Mouse (Mus musculus): ENCODE measurements around the gene Gm49318. TPM values are rescaled to one million over a fixed set of nuclear protein-coding genes. Genes with fewer than 3 reads are reported as not detected.
A peak's percentile ranks its signal among the peaks of the same experiment; 100 is the strongest.

Gm49318 gene
- polyA plus RNA-seq, 1 experiment, result not detected

DNA sequence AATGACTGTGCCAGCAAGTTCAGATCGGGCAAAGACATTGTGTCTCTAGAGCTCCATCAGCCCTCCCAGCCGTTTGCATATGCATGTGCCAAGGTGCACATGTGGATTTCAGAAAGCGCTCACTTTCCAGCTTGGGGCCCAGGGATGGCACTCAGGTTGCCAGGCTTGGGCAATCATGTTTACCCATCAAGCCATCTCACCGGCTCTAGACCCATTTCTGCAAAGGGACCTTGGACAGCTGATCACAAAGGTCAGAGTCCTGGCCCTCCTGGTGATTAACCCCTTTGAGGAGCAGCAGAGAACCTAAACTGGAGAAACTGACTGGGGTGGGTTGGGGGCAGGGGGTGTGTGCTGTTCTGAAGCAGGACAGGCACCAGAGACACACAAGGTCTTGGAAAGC lies 78.8 kb downstream of the Gm49318 start:
- H3K79me2 ChIP-seq (ENCODE audit: control insufficient read depth, insufficient read depth), result no peaks in the 10 kb centered on the region
- no peaks in the 10 kb centered on the region for H3K36me3 ChIP-seq (ENCODE audit: control insufficient read depth, insufficient read depth)
- H3K4me3 ChIP-seq, result no peak overlapping the region
- H3ac ChIP-seq (ENCODE audit: control insufficient read depth, insufficient read length), result no peak overlapping the region
- peaks cover 4% of the 10 kb centered on the region for H3K27me3 ChIP-seq (ENCODE audit: control insufficient read depth, insufficient read depth, insufficient read length)
- no peak for TF ChIP-seq TCF3 (IDR thresholded peaks at IDR 0.05; ENCODE audit: insufficient read length, low read depth)
- no peak for TF ChIP-seq REST (IDR thresholded peaks at IDR 0.05; ENCODE audit: insufficient read depth, insufficient read length)
- no peak for TF ChIP-seq POLR2AphosphoS2 (IDR thresholded peaks at IDR 0.05; ENCODE audit: insufficient read length, low read depth)
- no peak for TF ChIP-seq POLR2A (IDR thresholded peaks at IDR 0.05; ENCODE audit: insufficient read length, low read depth)
- TF ChIP-seq SRF (IDR thresholded peaks at IDR 0.05; ENCODE audit: control insufficient read depth, insufficient read length, low read depth), result no peak
- no peak for TF ChIP-seq TCF12 (IDR thresholded peaks at IDR 0.05; ENCODE audit: insufficient read depth, poor library complexity, severe bottlenecking)
- no peak for TF ChIP-seq CEBPB (IDR thresholded peaks at IDR 0.05; ENCODE audit: insufficient read depth, poor library complexity, severe bottlenecking)
- TF ChIP-seq USF1 (IDR thresholded peaks at IDR 0.05; ENCODE audit: low read depth), result no peak
- TF ChIP-seq MAX (IDR thresholded peaks at IDR 0.05; ENCODE audit: low read depth), result no peak
- no peak for TF ChIP-seq MYOD1 (IDR thresholded peaks at IDR 0.05; ENCODE audit: control insufficient read depth in 1 of 3, insufficient read length in 2 of 3, low read depth in 2 of 3)
- no peak for TF ChIP-seq MYOG (IDR thresholded peaks at IDR 0.05; ENCODE audit: control insufficient read depth in 1 of 3, insufficient read depth in 1 of 3, insufficient read length in 2 of 3, low read depth in 2 of 3)
- no peak for TF ChIP-seq E2F4 (IDR thresholded peaks at IDR 0.05; ENCODE audit: insufficient read depth)
- H3K4me2 ChIP-seq (ENCODE audit: low read depth), result no peak overlapping the region

DNA sequence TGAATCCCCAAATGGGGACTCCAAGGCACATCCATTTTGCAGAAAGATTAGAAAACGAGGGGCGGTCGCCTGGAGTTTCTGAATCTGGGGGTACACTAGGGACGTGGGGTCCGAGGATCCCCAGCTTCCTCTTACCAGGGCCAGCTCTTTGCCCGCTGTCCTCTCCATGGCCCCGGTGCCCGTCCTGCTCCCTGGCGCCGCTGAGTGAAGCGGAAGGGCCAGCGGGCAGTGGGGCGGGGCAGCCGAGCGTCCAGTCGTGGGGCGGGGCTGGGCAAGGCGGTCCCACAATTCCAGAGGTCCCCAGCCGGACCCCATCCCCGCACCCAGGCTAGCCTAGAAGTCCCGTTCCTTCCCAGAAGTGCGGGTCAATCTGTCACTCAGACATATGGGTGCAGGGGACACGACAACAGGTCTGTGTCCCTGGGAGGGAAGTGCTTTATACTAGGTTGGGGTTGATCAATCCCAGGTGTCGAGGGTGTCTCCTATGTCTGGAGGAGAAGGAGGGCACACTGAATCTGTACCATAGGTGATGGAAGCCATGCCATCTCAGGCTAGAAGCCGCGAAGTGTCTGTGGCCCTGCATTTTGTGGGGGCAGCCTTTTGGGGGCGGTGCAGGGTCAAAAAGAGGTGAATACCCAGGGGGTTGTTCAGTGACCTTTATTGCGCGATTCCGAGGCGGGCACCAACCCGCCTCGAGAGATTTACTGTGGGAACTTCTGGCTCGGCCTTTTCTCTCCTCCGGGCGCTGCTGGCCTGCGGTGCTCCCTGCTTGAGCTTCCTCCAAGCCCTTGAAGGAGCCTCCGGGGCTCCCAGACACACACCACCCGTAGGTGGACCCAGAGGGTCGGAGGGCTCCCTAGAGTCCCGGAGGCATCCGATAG lies 81.6 kb downstream of the Gm49318 start, which contains the start of gene Rgl3:
TSS of gene Rgl3 (minus strand) at position 217 of the 881 bp plus-strand sequence.
- peak within 1 kb of the TSS; percentile 82 for H3K4me2 ChIP-seq (ENCODE audit: low read depth)
- no peaks in the 10 kb centered on the region for H3K79me2 ChIP-seq (ENCODE audit: control insufficient read depth, insufficient read depth)
- no peak for TF ChIP-seq REST (IDR thresholded peaks at IDR 0.05; ENCODE audit: insufficient read depth, insufficient read length)
- no peak for TF ChIP-seq MYOG (IDR thresholded peaks at IDR 0.05; ENCODE audit: control insufficient read depth in 1 of 3, insufficient read depth in 1 of 3, insufficient read length in 2 of 3, low read depth in 2 of 3)
- peak; percentile 78 for TF ChIP-seq POLR2A (IDR thresholded peaks at IDR 0.05; ENCODE audit: insufficient read length, low read depth)
- TF ChIP-seq USF1 (IDR thresholded peaks at IDR 0.05; ENCODE audit: low read depth), result no peak
- TF ChIP-seq MYOD1 (IDR thresholded peaks at IDR 0.05; ENCODE audit: control insufficient read depth in 1 of 3, insufficient read length in 2 of 3, low read depth in 2 of 3), result no peak
- no peak for TF ChIP-seq CEBPB (IDR thresholded peaks at IDR 0.05; ENCODE audit: insufficient read depth, poor library complexity, severe bottlenecking)
- no peak for TF ChIP-seq SRF (IDR thresholded peaks at IDR 0.05; ENCODE audit: control insufficient read depth, insufficient read length, low read depth)
- TF ChIP-seq TCF12 (IDR thresholded peaks at IDR 0.05; ENCODE audit: insufficient read depth, poor library complexity, severe bottlenecking), result no peak
- TF ChIP-seq POLR2AphosphoS2 (IDR thresholded peaks at IDR 0.05; ENCODE audit: insufficient read length, low read depth), result peak; percentile 80
- TF ChIP-seq E2F4 (IDR thresholded peaks at IDR 0.05; ENCODE audit: insufficient read depth), result no peak
- no peak for TF ChIP-seq MAX (IDR thresholded peaks at IDR 0.05; ENCODE audit: low read depth)
- no peak for TF ChIP-seq TCF3 (IDR thresholded peaks at IDR 0.05; ENCODE audit: insufficient read length, low read depth)
- H3K4me3 ChIP-seq, result peak within 1 kb of the TSS; percentile 68
- H3K27me3 ChIP-seq (ENCODE audit: control insufficient read depth, insufficient read depth, insufficient read length), result peaks cover 4% of the 10 kb centered on the region
- no peaks in the 10 kb centered on the region for H3K36me3 ChIP-seq (ENCODE audit: control insufficient read depth, insufficient read depth)
- H3ac ChIP-seq (ENCODE audit: control insufficient read depth, insufficient read length), result peak within 1 kb of the TSS; percentile 51

GRCm38 (mm10) chr9:21988421-21989101 lies 82.5 kb downstream of the Gm49318 start:
- Histone ChIP-seq H3K27me3 (ENCODE audit: control insufficient read depth, insufficient read depth, insufficient read length) (no peaks in the 10 kb centered on the region), H3K4me2 (ENCODE audit: low read depth) (peak overlapping the region; percentile 82), H3K4me3 (peak overlapping the region; percentile 68), H3K79me2 (ENCODE audit: control insufficient read depth, insufficient read depth) (no peaks in the 10 kb centered on the region), H3ac (ENCODE audit: control insufficient read depth, insufficient read length) (peak overlapping the region; percentile 51), H3K36me3 (ENCODE audit: control insufficient read depth, insufficient read depth) (no peaks in the 10 kb centered on the region)
- TF ChIP-seq E2F4 (IDR thresholded peaks at IDR 0.05; ENCODE audit: insufficient read depth) (no peak), REST (IDR thresholded peaks at IDR 0.05; ENCODE audit: insufficient read depth, insufficient read length) (no peak), CEBPB (IDR thresholded peaks at IDR 0.05; ENCODE audit: insufficient read depth, poor library complexity, severe bottlenecking) (no peak), MAX (IDR thresholded peaks at IDR 0.05; ENCODE audit: low read depth) (no peak), POLR2A (IDR thresholded peaks at IDR 0.05; ENCODE audit: insufficient read length, low read depth) (no peak), TCF3 (IDR thresholded peaks at IDR 0.05; ENCODE audit: insufficient read length, low read depth) (no peak), POLR2AphosphoS2 (IDR thresholded peaks at IDR 0.05; ENCODE audit: insufficient read length, low read depth) (no peak), TCF12 (IDR thresholded peaks at IDR 0.05; ENCODE audit: insufficient read depth, poor library complexity, severe bottlenecking) (no peak), SRF (IDR thresholded peaks at IDR 0.05; ENCODE audit: control insufficient read depth, insufficient read length, low read depth) (no peak), USF1 (IDR thresholded peaks at IDR 0.05; ENCODE audit: low read depth) (no peak), MYOG (IDR thresholded peaks at IDR 0.05; ENCODE audit: control insufficient read depth in 1 of 3, insufficient read depth in 1 of 3, insufficient read length in 2 of 3, low read depth in 2 of 3) (no peak)

- H3ac ChIP-seq (ENCODE audit: control insufficient read depth, insufficient read length), result no peak overlapping the region
- H3K4me3 ChIP-seq, result peak overlapping the region; percentile 68
- no peaks in the 10 kb centered on the region for H3K79me2 ChIP-seq (ENCODE audit: control insufficient read depth, insufficient read depth)
- TF ChIP-seq MYOG (IDR thresholded peaks at IDR 0.05; ENCODE audit: control insufficient read depth in 1 of 3, insufficient read depth in 1 of 3, insufficient read length in 2 of 3, low read depth in 2 of 3) (no peak), MYOD1 (IDR thresholded peaks at IDR 0.05; ENCODE audit: control insufficient read depth in 1 of 3, insufficient read length in 2 of 3, low read depth in 2 of 3) (no peak), REST (IDR thresholded peaks at IDR 0.05; ENCODE audit: insufficient read depth, insufficient read length) (no peak), POLR2A (IDR thresholded peaks at IDR 0.05; ENCODE audit: insufficient read length, low read depth) (no peak), USF1 (IDR thresholded peaks at IDR 0.05; ENCODE audit: low read depth) (no peak), TCF3 (IDR thresholded peaks at IDR 0.05; ENCODE audit: insufficient read length, low read depth) (no peak), POLR2AphosphoS2 (IDR thresholded peaks at IDR 0.05; ENCODE audit: insufficient read length, low read depth) (no peak)
- no peaks in the 10 kb centered on the region for H3K36me3 ChIP-seq (ENCODE audit: control insufficient read depth, insufficient read depth)
- no peak overlapping the region for H3K4me2 ChIP-seq (ENCODE audit: low read depth)
- no peaks in the 10 kb centered on the region for H3K27me3 ChIP-seq (ENCODE audit: control insufficient read depth, insufficient read depth, insufficient read length)
Measured at GRCm38 (mm10) chr9:21987592-21988342, 83.3 kb downstream of the Gm49318 start.

All from myocyte (in vitro differentiated cells).